In the genomic region with DNA sequence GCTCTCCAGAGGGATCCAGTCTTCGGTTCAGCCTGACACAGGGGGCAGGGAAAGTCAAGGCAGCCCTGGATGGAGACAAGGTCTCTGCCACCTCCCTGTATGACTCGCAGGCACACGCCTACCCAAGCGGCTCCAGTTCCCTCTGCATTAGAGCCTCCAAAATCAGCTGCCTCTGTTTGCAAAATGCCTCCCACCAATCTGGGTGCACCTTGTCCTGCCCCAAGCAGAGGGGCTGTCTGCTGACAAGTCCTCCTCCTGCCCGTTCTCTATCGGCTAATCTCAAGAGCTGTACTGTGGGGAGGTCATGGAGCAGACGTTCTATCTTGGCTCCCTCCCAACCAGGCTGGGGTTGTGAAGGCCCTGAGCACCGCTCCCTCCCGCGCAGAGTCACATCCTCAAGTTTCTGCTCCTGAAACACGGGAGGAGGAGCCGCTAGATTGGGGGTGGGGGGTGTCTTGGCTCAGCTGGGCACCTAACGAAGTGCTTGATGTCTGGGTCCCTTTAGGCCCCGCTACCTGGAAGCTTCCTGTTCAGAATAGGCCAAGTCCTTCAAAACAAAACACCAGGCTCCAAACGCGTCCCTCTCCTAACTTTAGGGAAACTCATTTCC, we compare ENCODE assay signal across 9 mouse cellular contexts. TPM values are rescaled to one million over a fixed set of nuclear protein-coding genes. Genes with fewer than 3 reads are reported as not detected.
DNase-seq lines count a peak whose midpoint lies in the region; ATAC-seq and TF ChIP-seq lines count a peak whose summit lies in the region.
"Had no signal": no experiment of that assay in that cellular context is flagged by ENCODE, and none has a peak within 500 bp of the region (broad histone marks: within the 10 kb centered on the region; RNA-seq: fewer than 3 reads in every experiment).

No protein-coding gene starts in this region.

- no peaks in the 10 kb centered on the region for H3K9me3 ChIP-seq in MEL (replicated peaks; ENCODE audit: insufficient read depth, low read length)
- H3K9me3 ChIP-seq in heart, embryonic 10.5 days: no peaks in the 10 kb centered on the region
- H3K9me3 ChIP-seq in lung, embryonic 15.5 days: no peaks in the 10 kb centered on the region

- peak overlapping the region; percentile 90 to 97 for H3K4me3 ChIP-seq in MEL (ENCODE audit: control insufficient read depth in 1 of 2, insufficient read depth in 1 of 2, low read depth in 2 of 2, low read length in 2 of 2)
- peak overlapping the region; percentile 98 for H3K4me3 ChIP-seq in heart, embryonic 10.5 days
- H3K4me3 ChIP-seq in lung, embryonic 15.5 days: peak overlapping the region; percentile 99

- TF ChIP-seq EP300 in MEL (IDR thresholded peaks at IDR 0.05; ENCODE audit: low read depth in 1 of 2, low read length in 2 of 2): no peak

- peak overlapping the region; percentile 69 for H3K27ac ChIP-seq in MEL (ENCODE audit: control insufficient read depth, low read depth, low read length)
- peak overlapping the region; percentile 92 for H3K27ac ChIP-seq in heart, embryonic 10.5 days
- peak overlapping the region; percentile 66 for H3K27ac ChIP-seq in lung, embryonic 15.5 days

- no peaks in the 10 kb centered on the region for H3K27me3 ChIP-seq in MEL (ENCODE audit: control insufficient read depth in 1 of 2, insufficient read depth in 2 of 2, low read length in 2 of 2)
- H3K27me3 ChIP-seq in heart, embryonic 10.5 days (ENCODE audit: insufficient read depth, poor library complexity, severe bottlenecking): no peaks in the 10 kb centered on the region
- H3K27me3 ChIP-seq in lung, embryonic 15.5 days: no peaks in the 10 kb centered on the region

- TF ChIP-seq RAD21 in MEL (IDR thresholded peaks at IDR 0.05; ENCODE audit: low read depth, low read length): no peak

- peaks cover 21% of the 10 kb centered on the region for H3K79me2 ChIP-seq in MEL (ENCODE audit: control insufficient read depth, insufficient read depth, low read length, poor library complexity)

- H3K4me2 ChIP-seq in lung, embryonic 15.5 days: peak overlapping the region; percentile 90

- peaks cover 6 to 19% of the 10 kb centered on the region in 2 experiments for H3K4me1 ChIP-seq in MEL (ENCODE audit: control insufficient read depth in 1 of 2, insufficient read depth in 2 of 2, low read length in 2 of 2)
- H3K4me1 ChIP-seq in heart, embryonic 10.5 days: peaks cover 28% of the 10 kb centered on the region
- peaks cover 22% of the 10 kb centered on the region for H3K4me1 ChIP-seq in lung, embryonic 15.5 days

- peak; percentile 49 for DNase-seq in cerebellum, adult 11 months
- DNase-seq in MEL (ENCODE audit: low read depth, low spot score): peak; percentile 85
- peak; percentile 53 to 71 for DNase-seq in cerebellum, postnatal 14 days
- no peak for DNase-seq in heart, embryonic 10.5 days (ENCODE audit: low spot score)
- DNase-seq in kidney, adult 9 months: peak; percentile 44
- peak; percentile 39 for DNase-seq in skeletal muscle tissue, adult 2 months (ENCODE audit: low read depth, low spot score)

- 7% methylated on average over 16 of the region's 16 CpGs for WGBS in heart, embryonic 10.5 days
- 4% methylated on average over 16 of the region's 16 CpGs for WGBS in lung, embryonic 15.5 days

- no peak for TF ChIP-seq POLR2A in MEL (IDR thresholded peaks at IDR 0.05; ENCODE audit: control insufficient read depth in 1 of 2, insufficient read depth in 1 of 2, low read depth in 1 of 2, low read length in 2 of 2, poor library complexity in 1 of 2)

- ATAC-seq in cerebellum, adult (ENCODE audit: insufficient number of reproducible peaks, low FRiP score, low TSS enrichment): no peak
- ATAC-seq in lung, embryonic 15.5 days (ENCODE audit: borderline replicate concordance, extremely low read depth, low FRiP score, low TSS enrichment): peak; percentile 11

- H3K36me3 ChIP-seq in MEL (ENCODE audit: control insufficient read depth in 1 of 2, insufficient read depth in 2 of 2, low read length in 2 of 2): peaks cover 0 to 13% of the 10 kb centered on the region in 2 experiments; a peak in 3 of 4 replicates
- peaks cover 58% of the 10 kb centered on the region for H3K36me3 ChIP-seq in heart, embryonic 10.5 days
- H3K36me3 ChIP-seq in lung, embryonic 15.5 days: peaks cover 18% of the 10 kb centered on the region

- no peak for TF ChIP-seq CTCF in MEL (IDR thresholded peaks at IDR 0.05 in 2 of 3, conservative IDR thresholded peaks at IDR 0.05 in 1 of 3; ENCODE audit: control insufficient read depth in 1 of 3, insufficient read depth in 1 of 3, low read depth in 2 of 3, low read length in 3 of 3, poor library complexity in 1 of 3, severe bottlenecking in 1 of 3)

- peak overlapping the region; percentile 92 for H3K9ac ChIP-seq in MEL (ENCODE audit: control insufficient read depth, low read depth, low read length, poor library complexity, severe bottlenecking)
- peak overlapping the region; percentile 92 for H3K9ac ChIP-seq in lung, embryonic 15.5 days

TF ChIP-seq in MEL, 35 proteins besides CTCF, POLR2A, EP300 and RAD21:
- TF ChIP-seq UBTF (IDR thresholded peaks at IDR 0.05; ENCODE audit: borderline replicate concordance, insufficient read depth, low read depth, low read length) (no peak), USF2 (IDR thresholded peaks at IDR 0.05; ENCODE audit: borderline replicate concordance in 1 of 2, insufficient read depth in 1 of 2, low read depth in 1 of 2, low read length in 2 of 2) (no peak), HCFC1 (IDR thresholded peaks at IDR 0.05; ENCODE audit: low read depth, low read length) (peak; percentile 15; the same call in 1 of the 2 replicates), ETS1 (IDR thresholded peaks at IDR 0.05; ENCODE audit: low read depth, low read length) (peak; percentile 16; the same call in 1 of the 2 replicates), TAL1 (IDR thresholded peaks at IDR 0.05; ENCODE audit: low read length) (0 out of 2 replicates have a peak, but pooled peaks have one; percentile 6), NELFE (IDR thresholded peaks at IDR 0.05; ENCODE audit: low read depth, low read length) (0 out of 2 replicates have a peak, but pooled peaks have one; percentile 1), KAT2A (conservative IDR thresholded peaks at IDR 0.05; ENCODE audit: low read depth, low read length) (no peak), TCF12 (IDR thresholded peaks at IDR 0.05; ENCODE audit: low read depth, low read length) (no peak), SIN3A (IDR thresholded peaks at IDR 0.05; ENCODE audit: low read length) (peak; percentile 60; the same call in 1 of the 2 replicates), MAZ (IDR thresholded peaks at IDR 0.05; ENCODE audit: low read depth, low read length) (peak; percentile 19; the same call in 1 of the 2 replicates), MYB (IDR thresholded peaks at IDR 0.05; ENCODE audit: low read depth, low read length) (no peak), BHLHE40 (IDR thresholded peaks at IDR 0.05; ENCODE audit: borderline replicate concordance, low read depth, low read length) (no peak), SMC3 (IDR thresholded peaks at IDR 0.05; ENCODE audit: low read depth, low read length) (no peak)
TF ChIP-seq in MEL: peak in this region for 6.

RNA-seq across cellular contexts. Expression of gene Rnf166, which starts 0.8 kb away (rescaled TPM):
- total RNA-seq in MEL (2012; rRNA removed): 12.0 and 18.6 TPM in 2 replicates
- 10 to 100 TPM in 1 of 2 experiments, not detected in 1; 37.7 TPM for polyA plus RNA-seq in MEL (2012; ENCODE audit: insufficient read depth in 1 of 2, insufficient read length in 2 of 2, low read depth in 1 of 2, low replicate concordance in 2 of 2, missing spikeins in 1 of 2)
- polyA plus RNA-seq in heart, embryonic 10.5 days (2016; fragmentation: Nextera tagmentation; extraction: Ambion mirVana): 37.1 and 38.8 TPM in 2 replicates
- polyA plus RNA-seq in lung, embryonic 15.5 days (2015; fragmentation: Nextera tagmentation; extraction: Ambion mirVana): 40.5 and 43.9 TPM in 2 replicates

RNA-seq across cellular contexts. Expression of gene Ctu2, which starts 0.9 kb away (rescaled TPM):
- total RNA-seq in MEL (2012; rRNA removed): 44.4 and 57.4 TPM in 2 replicates
- polyA plus RNA-seq in MEL (2012; ENCODE audit: insufficient read depth in 1 of 2, insufficient read length in 2 of 2, low read depth in 1 of 2, low replicate concordance in 2 of 2, missing spikeins in 1 of 2): 10 to 100 TPM in 1 of 2 experiments, not detected in 1; 44.0 TPM
- polyA plus RNA-seq in heart, embryonic 10.5 days (2016; fragmentation: Nextera tagmentation; extraction: Ambion mirVana): 40.5 and 45.9 TPM in 2 replicates
- 38.3 and 46.8 TPM in 2 replicates for polyA plus RNA-seq in lung, embryonic 15.5 days (2015; fragmentation: Nextera tagmentation; extraction: Ambion mirVana)

RNA-seq across cellular contexts. Expression of gene Snai3, which starts 14.5 kb away (rescaled TPM):
- not detected in 2 replicates for total RNA-seq in MEL (2012; rRNA removed)
- under 1 TPM in 1 of 2 experiments, not detected in 1; 0.06 TPM for polyA plus RNA-seq in MEL (2012; ENCODE audit: insufficient read depth in 1 of 2, insufficient read length in 2 of 2, low read depth in 1 of 2, low replicate concordance in 2 of 2, missing spikeins in 1 of 2)
- 2.3 and 6.6 TPM in 2 replicates for polyA plus RNA-seq in heart, embryonic 10.5 days (2016; fragmentation: Nextera tagmentation; extraction: Ambion mirVana)
- 1.1 and 1.2 TPM in 2 replicates for polyA plus RNA-seq in lung, embryonic 15.5 days (2015; fragmentation: Nextera tagmentation; extraction: Ambion mirVana)
- total RNA-seq: layer of hippocampus, postnatal 25 days had no signal

RNA-seq across cellular contexts. Expression of gene Mvd, which starts 31.8 kb away (rescaled TPM):
- total RNA-seq in MEL (2012; rRNA removed): 20.6 and 20.8 TPM in 2 replicates
- 10 to 100 TPM in 1 of 2 experiments, not detected in 1; 25.5 TPM for polyA plus RNA-seq in MEL (2012; ENCODE audit: insufficient read depth in 1 of 2, insufficient read length in 2 of 2, low read depth in 1 of 2, low replicate concordance in 2 of 2, missing spikeins in 1 of 2)
- 41.7 and 43.8 TPM in 2 replicates for polyA plus RNA-seq in heart, embryonic 10.5 days (2016; fragmentation: Nextera tagmentation; extraction: Ambion mirVana)
- 24.3 and 24.7 TPM in 2 replicates for polyA plus RNA-seq in lung, embryonic 15.5 days (2015; fragmentation: Nextera tagmentation; extraction: Ambion mirVana)

RNA-seq across cellular contexts. Expression of gene Cyba, which starts 42.3 kb away (rescaled TPM):
- 299 and 344 TPM in 2 replicates for total RNA-seq in MEL (2012; rRNA removed)
- 100 to 1,000 TPM; 321 to 338 TPM for polyA plus RNA-seq in MEL (2012; ENCODE audit: insufficient read depth in 1 of 2, insufficient read length in 2 of 2, low read depth in 1 of 2, low replicate concordance in 2 of 2, missing spikeins in 1 of 2)
- polyA plus RNA-seq in heart, embryonic 10.5 days (2016; fragmentation: Nextera tagmentation; extraction: Ambion mirVana): 185 and 214 TPM in 2 replicates
- polyA plus RNA-seq in lung, embryonic 15.5 days (2015; fragmentation: Nextera tagmentation; extraction: Ambion mirVana): 208 and 215 TPM in 2 replicates
